Mouse (Mus musculus) pancreas, adult 10 weeks (tissue): ENCODE measurements around the gene Rps2. TPM values are rescaled to one million over a fixed set of nuclear protein-coding genes. Genes with fewer than 3 reads are reported as not detected.

ENCODE experiments used
- polyA plus RNA-seq: library from polyadenylated mRNA; stranded (reverse); fragments of 350-450 nt; fragmentation: Illumina TruSeq; extraction: RNeasy Lipid Tissue Mini Kit (QIAGEN cat#74804); gene quantifications from one replicate; pipeline ENCODE4 v1.2.3, GENCODE M21; 2015; ENCODE audit warnings: low read depth, low replicate concordance; ENCODE audit not compliant: insufficient read depth

Gene Rps2
- 538 TPM for polyA plus RNA-seq

GRCm38 (mm10) chr17:24717943-24718342 lies at the start of gene Rps2, which contains the start of gene Rnf151:
Gene Rps2 (plus strand): TSS chr17:24718116.
Gene Rnf151 (minus strand): TSS chr17:24718063.

GRCm38 (mm10) chr17:24669545-24670245 lies 48.2 kb upstream of the Rps2 start, which contains the start of gene Zfp598:
Gene Zfp598 (plus strand): TSS chr17:24669687.

GRCm38 (mm10) chr17:24689251-24690081 lies 28.4 kb upstream of the Rps2 start, which contains the start of gene Syngr3:
Gene Syngr3 (minus strand): TSS chr17:24689955.

GRCm38 (mm10) chr17:24696011-24696697 lies 21.8 kb upstream of the Rps2 start, which contains the start of the genes Gfer and Noxo1:
Gene Gfer (minus strand): TSS chr17:24696156.
Gene Noxo1 (plus strand): TSS chr17:24696234.

GRCm38 (mm10) chr17:24706982-24707800 lies 10.7 kb upstream of the Rps2 start, which contains the start of gene Tbl3:
Gene Tbl3 (minus strand): TSS chr17:24707660.

GRCm38 (mm10) chr17:24724184-24724583 lies 6.3 kb downstream of the Rps2 start, which contains the start of gene Ndufb10:
Gene Ndufb10 (minus strand): TSS chr17:24724478.

GRCm38 (mm10) chr17:24727618-24728017 lies 9.7 kb downstream of the Rps2 start, which contains the start of gene Rpl3l:
Gene Rpl3l (plus strand): TSS chr17:24727820.

GRCm38 (mm10) chr17:24736330-24737051 lies 18.6 kb downstream of the Rps2 start, which contains the start of gene Msrb1:
Gene Msrb1 (plus strand): TSS chr17:24736642.

GRCm38 (mm10) chr17:24752415-24753394 lies 34.8 kb downstream of the Rps2 start, which contains the start of gene Hs3st6:
Gene Hs3st6 (plus strand): TSS chr17:24752988.

Other genes with a start within 250 kb of the Rps2 start
- 22.8 TPM for gene E4f1, start 247.8 kb upstream of the Rps2 start, polyA plus RNA-seq
- gene Pgp, start 247.7 kb upstream of the Rps2 start, polyA plus RNA-seq = 5.2 TPM
- gene Bricd5, start 244.2 kb upstream of the Rps2 start, polyA plus RNA-seq = not detected
- gene Mlst8, start 239.0 kb upstream of the Rps2 start, polyA plus RNA-seq = 3.5 TPM
- gene Caskin1, start 229.5 kb upstream of the Rps2 start, polyA plus RNA-seq = 0.26 TPM
- 28.2 TPM for gene Traf7, start 190.2 kb upstream of the Rps2 start, polyA plus RNA-seq
- 35.0 TPM for gene Rab26, start 183.9 kb upstream of the Rps2 start, polyA plus RNA-seq
- 26.9 TPM for gene Pkd1, start 168.3 kb upstream of the Rps2 start, polyA plus RNA-seq
- 50.0 TPM for gene Tsc2, start 85.5 kb upstream of the Rps2 start, polyA plus RNA-seq
- 3.5 TPM for gene Nthl1, start 85.4 kb upstream of the Rps2 start, polyA plus RNA-seq
- gene Slc9a3r2, start 67.8 kb upstream of the Rps2 start, polyA plus RNA-seq = 48.3 TPM
- 1.6 TPM for gene Npw, start 59.7 kb upstream of the Rps2 start, polyA plus RNA-seq
- gene Zfp598, start 48.4 kb upstream of the Rps2 start, polyA plus RNA-seq = 21.6 TPM
- gene Syngr3, start 28.2 kb upstream of the Rps2 start, polyA plus RNA-seq = 0.44 TPM
- gene Gfer, start 22.0 kb upstream of the Rps2 start, polyA plus RNA-seq = 10.7 TPM
- 1.6 TPM for gene Noxo1, start 21.9 kb upstream of the Rps2 start, polyA plus RNA-seq
- 6.0 TPM for gene Tbl3, start 10.5 kb upstream of the Rps2 start, polyA plus RNA-seq
- not detected for gene Rnf151, start 53 bp upstream of the Rps2 start, polyA plus RNA-seq
- gene Ndufb10, start 6.4 kb downstream of the Rps2 start, polyA plus RNA-seq = 66.2 TPM
- gene Rpl3l, start 9.7 kb downstream of the Rps2 start, polyA plus RNA-seq = not detected
- 68.8 TPM for gene Msrb1, start 18.5 kb downstream of the Rps2 start, polyA plus RNA-seq
- gene Hs3st6, start 34.9 kb downstream of the Rps2 start, polyA plus RNA-seq = 1.0 TPM
- not detected for gene Meiob, start 86.2 kb downstream of the Rps2 start, polyA plus RNA-seq
- gene Hagh, start 122.0 kb downstream of the Rps2 start, polyA plus RNA-seq = 23.1 TPM
- 3.8 TPM for gene Fahd1, start 132.2 kb downstream of the Rps2 start, polyA plus RNA-seq
- gene Igfals, start 147.9 kb downstream of the Rps2 start, polyA plus RNA-seq = 3.4 TPM
- 8.6 TPM for gene Nubp2, start 168.2 kb downstream of the Rps2 start, polyA plus RNA-seq
- 7.3 TPM for gene Spsb3, start 168.5 kb downstream of the Rps2 start, polyA plus RNA-seq
- gene Eme2, start 177.0 kb downstream of the Rps2 start, polyA plus RNA-seq = 8.7 TPM
- 13.1 TPM for gene Mrps34, start 177.0 kb downstream of the Rps2 start, polyA plus RNA-seq
- 3.3 TPM for gene Nme3, start 178.4 kb downstream of the Rps2 start, polyA plus RNA-seq
- 42.5 TPM for gene Mapk8ip3, start 218.9 kb downstream of the Rps2 start, polyA plus RNA-seq
- gene Jpt2, start 242.6 kb downstream of the Rps2 start, polyA plus RNA-seq = 9.4 TPM